8 mouse cellular contexts compared by ENCODE assay signal in genomic region chr9:108263131-108263681, GRCm38 (mm10). TPM values are rescaled to one million over a fixed set of nuclear protein-coding genes. Genes with fewer than 3 reads are reported as not detected.
DNase-seq lines count a peak whose midpoint lies in the region; ATAC-seq lines count a peak whose summit lies in the region.

No protein-coding gene starts in this region.

- peak overlapping the region; percentile 98 for H3K27ac ChIP-seq in heart, embryonic 11.5 days (ENCODE audit: low read depth, low read length)
- peak overlapping the region; percentile 96 for H3K27ac ChIP-seq in forebrain, embryonic 10.5 days
- peak overlapping the region; percentile 95 for H3K27ac ChIP-seq in hindbrain, embryonic 16.5 days (ENCODE audit: low read depth, low read length)
- peak overlapping the region; percentile 93 for H3K27ac ChIP-seq in liver, embryonic 12.5 days
- peak overlapping the region; percentile 92 for H3K27ac ChIP-seq in neural tube, embryonic 15.5 days (replicated peaks)

- H3K4me3 ChIP-seq in heart, embryonic 11.5 days (ENCODE audit: low read depth, low read length): peak overlapping the region; percentile 97
- H3K4me3 ChIP-seq in forebrain, embryonic 10.5 days: peak overlapping the region; percentile 97
- peak overlapping the region; percentile 98 for H3K4me3 ChIP-seq in hindbrain, embryonic 16.5 days (ENCODE audit: low read length)
- peak overlapping the region; percentile 88 for H3K4me3 ChIP-seq in liver, embryonic 12.5 days
- H3K4me3 ChIP-seq in neural tube, embryonic 15.5 days (replicated peaks): peak overlapping the region; percentile 99

- H3K4me1 ChIP-seq in heart, embryonic 11.5 days (ENCODE audit: control insufficient read depth, insufficient read depth, low read length): peaks cover 52% of the 10 kb centered on the region
- H3K4me1 ChIP-seq in forebrain, embryonic 10.5 days: peaks cover 39% of the 10 kb centered on the region
- peaks cover 20% of the 10 kb centered on the region for H3K4me1 ChIP-seq in hindbrain, embryonic 16.5 days (ENCODE audit: control insufficient read depth, insufficient read depth, low read depth, low read length)
- peaks cover 37% of the 10 kb centered on the region for H3K4me1 ChIP-seq in liver, embryonic 12.5 days
- peaks cover 30% of the 10 kb centered on the region for H3K4me1 ChIP-seq in neural tube, embryonic 15.5 days

- no peaks in the 10 kb centered on the region for H3K27me3 ChIP-seq in heart, embryonic 11.5 days (ENCODE audit: control insufficient read depth, insufficient read depth, low read length)
- no peaks in the 10 kb centered on the region for H3K27me3 ChIP-seq in forebrain, embryonic 10.5 days (ENCODE audit: poor library complexity, severe bottlenecking)
- no peaks in the 10 kb centered on the region for H3K27me3 ChIP-seq in hindbrain, embryonic 16.5 days (replicated peaks; ENCODE audit: control insufficient read depth, insufficient read depth, low read length)
- H3K27me3 ChIP-seq in liver, embryonic 12.5 days (replicated peaks): no peaks in the 10 kb centered on the region
- H3K27me3 ChIP-seq in neural tube, embryonic 15.5 days (replicated peaks): no peaks in the 10 kb centered on the region

- ATAC-seq in heart, embryonic 11.5 days (replicated peaks; ENCODE audit: insufficient number of reproducible peaks, low FRiP score, low TSS enrichment): peak; percentile 64
- peak; percentile 62 for ATAC-seq in hindbrain, embryonic 16.5 days
- ATAC-seq in liver, embryonic 12.5 days: peak; percentile 71
- ATAC-seq in neural tube, embryonic 15.5 days (ENCODE audit: low FRiP score): peak; percentile 66

- H3K36me3 ChIP-seq in heart, embryonic 11.5 days (ENCODE audit: control insufficient read depth, insufficient read depth, low read length): no peaks in the 10 kb centered on the region
- H3K36me3 ChIP-seq in forebrain, embryonic 10.5 days (replicated peaks): peaks cover 11% of the 10 kb centered on the region; the same call in 1 of the 2 replicates
- no peaks in the 10 kb centered on the region for H3K36me3 ChIP-seq in hindbrain, embryonic 16.5 days (ENCODE audit: control insufficient read depth, insufficient read depth, low read length)
- no peaks in the 10 kb centered on the region for H3K36me3 ChIP-seq in liver, embryonic 12.5 days
- H3K36me3 ChIP-seq in neural tube, embryonic 15.5 days: no peaks in the 10 kb centered on the region

- DNase-seq in heart, adult 11 months: no peak
- DNase-seq in NIH3T3 (ENCODE audit: low read depth): peak; percentile 40
- no peak for DNase-seq in forebrain, embryonic 10.5 days (ENCODE audit: extremely low spot score, low spot score)
- DNase-seq in spleen, postnatal 36 days (ENCODE audit: low spot score in 2 of 2): no peak

- peak overlapping the region; percentile 97 for H3K9ac ChIP-seq in heart, embryonic 11.5 days (ENCODE audit: low read depth, low read length)
- H3K9ac ChIP-seq in hindbrain, embryonic 16.5 days (ENCODE audit: low read depth, low read length): peak overlapping the region; percentile 94
- H3K9ac ChIP-seq in liver, embryonic 12.5 days: peak overlapping the region; percentile 89
- peak overlapping the region; percentile 95 for H3K9ac ChIP-seq in neural tube, embryonic 15.5 days (replicated peaks)

- under 1% methylated on average over 43 of the region's 62 CpGs for WGBS in heart, embryonic 11.5 days (ENCODE audit: insufficient replicate concordance)
- WGBS in forebrain, embryonic 10.5 days: 0% methylated on average over 62 of the region's 62 CpGs
- WGBS in hindbrain, embryonic 16.5 days: under 1% methylated on average over 52 of the region's 62 CpGs
- under 1% methylated on average over 52 of the region's 62 CpGs for WGBS in liver, embryonic 12.5 days (ENCODE audit: insufficient replicate concordance)
- WGBS in neural tube, embryonic 15.5 days: under 1% methylated on average over 57 of the region's 62 CpGs

- H3K9me3 ChIP-seq in heart, embryonic 11.5 days (replicated peaks; ENCODE audit: control insufficient read depth, low read length): no peaks in the 10 kb centered on the region
- no peaks in the 10 kb centered on the region for H3K9me3 ChIP-seq in forebrain, embryonic 10.5 days
- H3K9me3 ChIP-seq in hindbrain, embryonic 16.5 days (ENCODE audit: control insufficient read depth, low read length): no peaks in the 10 kb centered on the region
- H3K9me3 ChIP-seq in liver, embryonic 12.5 days (replicated peaks): no peaks in the 10 kb centered on the region
- no peaks in the 10 kb centered on the region for H3K9me3 ChIP-seq in neural tube, embryonic 15.5 days (replicated peaks)

- H3K4me2 ChIP-seq in heart, embryonic 11.5 days: peak overlapping the region; percentile 83
- peak overlapping the region; percentile 84 for H3K4me2 ChIP-seq in hindbrain, embryonic 16.5 days (ENCODE audit: low read length)
- H3K4me2 ChIP-seq in liver, embryonic 12.5 days: peak overlapping the region; percentile 97
- peak overlapping the region; percentile 68 for H3K4me2 ChIP-seq in neural tube, embryonic 15.5 days

RNA-seq across cellular contexts. Expression of gene Dag1, which starts 0.6 kb away (rescaled TPM):
- 115 and 149 TPM in 2 replicates for polyA plus RNA-seq in heart, embryonic 11.5 days (2014; fragmentation: Nextera tagmentation; extraction: Ambion mirVana)
- polyA plus RNA-seq in forebrain, embryonic 10.5 days (2016; fragmentation: Nextera tagmentation; extraction: Ambion mirVana): 74.0 and 76.4 TPM in 2 replicates
- polyA plus RNA-seq in hindbrain, embryonic 16.5 days (2015; fragmentation: Nextera tagmentation; extraction: Ambion mirVana): 75.4 and 90.0 TPM in 2 replicates
- polyA plus RNA-seq in liver, embryonic 12.5 days (2016; fragmentation: Nextera tagmentation; extraction: Ambion mirVana): 20.7 and 22.1 TPM in 2 replicates
- 64.0 and 70.4 TPM in 2 replicates for polyA plus RNA-seq in neural tube, embryonic 15.5 days (2015; fragmentation: Nextera tagmentation; extraction: Ambion mirVana)

RNA-seq across cellular contexts. Expression of gene Nicn1, which starts 27.0 kb away (rescaled TPM):
- polyA plus RNA-seq in heart, embryonic 11.5 days (2014; fragmentation: Nextera tagmentation; extraction: Ambion mirVana): 25.1 and 26.0 TPM in 2 replicates
- polyA plus RNA-seq in forebrain, embryonic 10.5 days (2016; fragmentation: Nextera tagmentation; extraction: Ambion mirVana): 31.6 and 34.3 TPM in 2 replicates
- polyA plus RNA-seq in hindbrain, embryonic 16.5 days (2015; fragmentation: Nextera tagmentation; extraction: Ambion mirVana): 142 and 145 TPM in 2 replicates
- polyA plus RNA-seq in liver, embryonic 12.5 days (2016; fragmentation: Nextera tagmentation; extraction: Ambion mirVana): 5.8 and 7.9 TPM in 2 replicates
- polyA plus RNA-seq in neural tube, embryonic 15.5 days (2015; fragmentation: Nextera tagmentation; extraction: Ambion mirVana): 117 and 136 TPM in 2 replicates

RNA-seq across cellular contexts. Expression of gene Amt, which starts 33.4 kb away (rescaled TPM):
- 12.9 and 15.3 TPM in 2 replicates for polyA plus RNA-seq in heart, embryonic 11.5 days (2014; fragmentation: Nextera tagmentation; extraction: Ambion mirVana)
- 34.8 and 40.0 TPM in 2 replicates for polyA plus RNA-seq in forebrain, embryonic 10.5 days (2016; fragmentation: Nextera tagmentation; extraction: Ambion mirVana)
- polyA plus RNA-seq in hindbrain, embryonic 16.5 days (2015; fragmentation: Nextera tagmentation; extraction: Ambion mirVana): 23.3 and 26.3 TPM in 2 replicates
- polyA plus RNA-seq in liver, embryonic 12.5 days (2016; fragmentation: Nextera tagmentation; extraction: Ambion mirVana): 10.9 and 12.9 TPM in 2 replicates
- polyA plus RNA-seq in neural tube, embryonic 15.5 days (2015; fragmentation: Nextera tagmentation; extraction: Ambion mirVana): 24.2 and 30.5 TPM in 2 replicates

RNA-seq across cellular contexts. Expression of gene Rhoa, which starts 42.7 kb away (rescaled TPM):
- 252 and 277 TPM in 2 replicates for polyA plus RNA-seq in heart, embryonic 11.5 days (2014; fragmentation: Nextera tagmentation; extraction: Ambion mirVana)
- polyA plus RNA-seq in forebrain, embryonic 10.5 days (2016; fragmentation: Nextera tagmentation; extraction: Ambion mirVana): 257 and 290 TPM in 2 replicates
- polyA plus RNA-seq in hindbrain, embryonic 16.5 days (2015; fragmentation: Nextera tagmentation; extraction: Ambion mirVana): 278 TPM in 2 replicates
- polyA plus RNA-seq in liver, embryonic 12.5 days (2016; fragmentation: Nextera tagmentation; extraction: Ambion mirVana): 249 and 259 TPM in 2 replicates
- 261 and 304 TPM in 2 replicates for polyA plus RNA-seq in neural tube, embryonic 15.5 days (2015; fragmentation: Nextera tagmentation; extraction: Ambion mirVana)

RNA-seq across cellular contexts. Expression of gene Tcta, which starts 42.8 kb away (rescaled TPM):
- 28.5 and 34.7 TPM in 2 replicates for polyA plus RNA-seq in heart, embryonic 11.5 days (2014; fragmentation: Nextera tagmentation; extraction: Ambion mirVana)
- polyA plus RNA-seq in forebrain, embryonic 10.5 days (2016; fragmentation: Nextera tagmentation; extraction: Ambion mirVana): 13.4 and 13.8 TPM in 2 replicates
- 51.6 and 57.2 TPM in 2 replicates for polyA plus RNA-seq in hindbrain, embryonic 16.5 days (2015; fragmentation: Nextera tagmentation; extraction: Ambion mirVana)
- polyA plus RNA-seq in liver, embryonic 12.5 days (2016; fragmentation: Nextera tagmentation; extraction: Ambion mirVana): 13.4 TPM in 2 replicates
- 49.2 and 52.0 TPM in 2 replicates for polyA plus RNA-seq in neural tube, embryonic 15.5 days (2015; fragmentation: Nextera tagmentation; extraction: Ambion mirVana)
